Mouse (Mus musculus) CD4-positive, CD25-positive, alpha-beta regulatory T cell, adult 4 months (primary cell): ENCODE results near the gene Mob1a. TPM values are rescaled to one million over a fixed set of nuclear protein-coding genes. Genes with fewer than 3 reads are reported as not detected.

Source experiments
- ATAC-seq: one replicate; pipeline ENCODE4 v1.8.0; 2017
- polyA plus RNA-seq, 2 experiments: library from polyadenylated mRNA; unstranded; fragments of 100-300 nt; shearing (Covaris generic); gene quantifications; one replicate each; pipeline ENCODE4 v1.2.1; 2017

The Mob1a gene
- polyA plus RNA-seq, 2 experiments from 2014 or later = 48.6 to 70.3 TPM

DNA sequence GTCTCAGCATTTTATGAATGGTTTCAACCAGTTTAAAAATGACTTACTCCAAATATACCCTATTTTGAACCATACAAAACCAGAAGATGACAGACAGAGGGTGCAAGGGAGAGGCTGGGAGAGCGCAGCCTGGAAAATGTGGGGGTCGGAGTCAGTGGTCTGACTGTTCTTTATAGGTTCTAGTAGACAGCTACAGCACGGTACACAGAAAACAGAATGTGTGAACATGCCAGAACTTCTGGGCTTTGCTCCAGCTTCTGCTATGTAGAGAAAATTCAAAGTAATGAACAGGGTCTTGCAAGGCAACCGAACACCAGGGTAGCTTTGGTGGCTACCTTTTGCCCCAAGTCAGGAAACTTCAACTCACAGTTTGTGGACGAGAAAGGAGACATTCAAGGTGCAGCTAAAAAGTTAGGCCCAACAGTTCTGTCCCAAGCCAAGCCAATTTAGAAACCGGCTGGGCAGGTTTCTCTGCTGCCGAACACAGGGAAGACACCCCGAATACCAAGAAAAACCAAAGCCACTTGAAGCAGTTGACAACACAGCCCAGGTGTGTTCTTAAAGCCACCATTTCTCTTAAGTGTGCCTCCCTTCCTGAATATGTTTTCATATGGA is 66.5 kb downstream of the Mob1a start:
- ATAC-seq = no peak

Other genes with a start within 250 kb of the Mob1a start
- gene Pcgf1, start 248.1 kb upstream of the Mob1a start, polyA plus RNA-seq = 10 to 100 TPM; 42.5 to 49.3 TPM
- not detected for gene Lbx2, start 239.6 kb upstream of the Mob1a start, polyA plus RNA-seq
- 1 to 10 TPM in 1 of 2 experiments, under 1 TPM in 1; 0.82 to 2.2 TPM for gene Ccdc142, start 224.4 kb upstream of the Mob1a start, polyA plus RNA-seq
- under 1 TPM; 0.67 to 0.68 TPM for gene Gm42688, start 224.4 kb upstream of the Mob1a start, polyA plus RNA-seq
- gene Mrpl53, start 217.0 kb upstream of the Mob1a start, polyA plus RNA-seq = 10 to 100 TPM; 57.0 to 61.5 TPM
- gene Mogs, start 210.5 kb upstream of the Mob1a start, polyA plus RNA-seq = 10 to 100 TPM in 1 of 2 experiments, 1 to 10 TPM in 1; 6.5 to 16.0 TPM
- 10 to 100 TPM; 20.4 to 23.6 TPM for gene Wbp1, start 204.5 kb upstream of the Mob1a start, polyA plus RNA-seq
- gene Ino80b, start 200.6 kb upstream of the Mob1a start, polyA plus RNA-seq = 1 to 10 TPM in 1 of 2 experiments, under 1 TPM in 1; 0.56 to 3.3 TPM
- gene Rtkn, start 190.6 kb upstream of the Mob1a start, polyA plus RNA-seq = under 1 TPM in 1 of 2 experiments, not detected in 1; 0.49 TPM
- gene Wdr54, start 169.6 kb upstream of the Mob1a start, polyA plus RNA-seq = 1 to 10 TPM in 1 of 2 experiments, not detected in 1; 2.1 TPM
- gene 1700003E16Rik, start 169.6 kb upstream of the Mob1a start, polyA plus RNA-seq = not detected
- 10 to 100 TPM; 14.7 to 18.2 TPM for gene Dctn1, start 160.1 kb upstream of the Mob1a start, polyA plus RNA-seq
- gene Slc4a5, start 106.2 kb upstream of the Mob1a start, polyA plus RNA-seq = 1 to 10 TPM in 1 of 2 experiments, under 1 TPM in 1; 0.75 to 1.1 TPM
- 100 to 1,000 TPM; 128 TPM for gene Mthfd2, start 108 bp upstream of the Mob1a start, polyA plus RNA-seq
- 10 to 100 TPM; 57.5 to 66.1 TPM for gene Bola3, start 23.1 kb downstream of the Mob1a start, polyA plus RNA-seq
- gene Tet3, start 133.1 kb downstream of the Mob1a start, polyA plus RNA-seq = 10 to 100 TPM; 18.5 to 20.8 TPM
- gene Dguok, start 181.0 kb downstream of the Mob1a start, polyA plus RNA-seq = 10 to 100 TPM; 91.3 to 93.4 TPM
- 10 to 100 TPM; 21.8 to 33.3 TPM for gene Actg2, start 210.2 kb downstream of the Mob1a start, polyA plus RNA-seq
- gene Stambp, start 246.7 kb downstream of the Mob1a start, polyA plus RNA-seq = 10 to 100 TPM; 29.5 to 34.5 TPM